Mouse (Mus musculus) forebrain, embryonic 11.5 days (tissue): Measurements from ENCODE around the gene Trib2. TPM values are rescaled to one million over a fixed set of nuclear protein-coding genes. Genes with fewer than 3 reads are reported as not detected.

ENCODE experiments used
- ATAC-seq: fragments of 200-750 bp; cut with Nextera tagmentation; replicated peaks from 2 replicates; pipeline ENCODE4 v1.8.0; 2017; ENCODE audit warnings: moderate TSS enrichment; ENCODE audit not compliant: low FRiP score
- DNase-seq: peaks from one replicate; pipeline ENCODE4 v3.0.0-alpha.2; 2017; ENCODE audit warnings: low spot score
- H3K27ac ChIP-seq: fragments of 300-500 bp; sonication (generic); 2 replicates; pipeline ENCODE4 v1.5.1; 2014; ENCODE audit warnings: low read depth, low read length
- H3K27me3 ChIP-seq: fragments of 300-500 bp; sonication (generic); 2 replicates; pipeline ENCODE4 v1.6.1; 2014; ENCODE audit warnings: mild to moderate bottlenecking, low read length, mixed read lengths; ENCODE audit not compliant: control insufficient read depth, insufficient read depth
- H3K36me3 ChIP-seq: fragments of 300-500 bp; sonication (generic); 2 replicates; pipeline ENCODE4 v1.6.1; 2014; ENCODE audit warnings: mild to moderate bottlenecking, low read length, moderate library complexity, mixed read lengths; ENCODE audit not compliant: control insufficient read depth, insufficient read depth
- H3K4me1 ChIP-seq: fragments of 300-500 bp; sonication (generic); replicated peaks from 2 replicates; pipeline ENCODE4 v1.6.1; 2014; ENCODE audit warnings: low read length, mixed read lengths; ENCODE audit not compliant: control insufficient read depth, insufficient read depth
- H3K4me2 ChIP-seq: fragments of 300-500 bp; sonication (generic); 2 replicates; pipeline ENCODE4 v1.6.1; 2014; ENCODE audit warnings: low read depth, mild to moderate bottlenecking, low read length, moderate library complexity, mixed read lengths; ENCODE audit not compliant: severe bottlenecking
- H3K4me3 ChIP-seq: fragments of 300-500 bp; sonication (generic); 2 replicates; pipeline ENCODE4 v1.5.1; 2014; ENCODE audit warnings: low read depth, low read length
- H3K9ac ChIP-seq: fragments of 300-500 bp; sonication (generic); 2 replicates; pipeline ENCODE4 v1.6.1; 2014; ENCODE audit warnings: low read length
- H3K9me3 ChIP-seq: fragments of 300-500 bp; sonication (generic); 2 replicates; pipeline ENCODE4 v1.6.1; 2016; ENCODE audit warnings: low read length, mixed read lengths; ENCODE audit not compliant: control insufficient read depth
- WGBS: fragments of 180-500 bp; shearing (Covaris S2); extraction: QIAGEN DNeasy Blood & Tissue Kit; methylation state at CpG from one replicate; pipeline ENCODE4 v1.1.7; 2014; 5-methylcytosine and 5-hydroxymethylcytosine counted together
- polyA plus RNA-seq: library from polyadenylated mRNA; unstranded; fragments of >200 nt; fragmentation: Nextera tagmentation; extraction: Ambion mirVana; gene quantifications from 2 replicates; pipeline ENCODE4 v1.2.1, GENCODE M21; 2014

The Trib2 gene
- polyA plus RNA-seq, 1 experiment from 2014 or later, result 57.4 TPM

DNA sequence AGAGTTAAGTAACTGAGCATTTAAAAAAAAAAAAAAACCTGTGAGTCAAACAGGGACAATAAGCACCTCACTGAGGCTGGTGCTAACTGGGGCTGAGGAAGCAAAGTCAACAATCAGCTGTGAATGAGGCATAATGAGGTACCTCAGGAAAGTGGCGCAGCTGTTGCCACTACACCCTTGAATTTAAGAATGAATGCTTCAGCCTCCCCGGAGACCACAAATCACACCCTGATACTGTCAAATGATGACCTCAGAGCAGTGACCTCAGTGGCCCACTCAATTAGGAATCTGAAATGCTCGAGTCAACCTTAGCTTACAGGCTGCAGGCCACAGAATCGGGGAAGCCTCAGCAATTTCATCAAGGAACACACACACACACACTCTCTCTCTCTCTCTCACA, 5.0 kb downstream of the Trib2 start:
- whole genome bisulfite sequencing, result 17% methylated on average over 4 of the region's 4 CpGs
- Histone ChIP-seq H3K9me3 (no peaks in the 10 kb centered on the region), H3K36me3 (no peaks in the 10 kb centered on the region; the same call in 1 of the 2 replicates), H3K4me3 (peak overlapping the region; percentile 12; the same call in 1 of the 2 replicates), H3K27me3 (no peaks in the 10 kb centered on the region), H3K4me1 (peaks cover 14% of the 10 kb centered on the region), H3K4me2 (peak overlapping the region; percentile 34), H3K27ac (no peak overlapping the region), H3K9ac (no peak overlapping the region; the same call in 1 of the 2 replicates)
- DNase-seq (peak; percentile 59), ATAC-seq (0 out of 2 replicates have a peak, but pooled peaks have one; percentile 4)

DNA sequence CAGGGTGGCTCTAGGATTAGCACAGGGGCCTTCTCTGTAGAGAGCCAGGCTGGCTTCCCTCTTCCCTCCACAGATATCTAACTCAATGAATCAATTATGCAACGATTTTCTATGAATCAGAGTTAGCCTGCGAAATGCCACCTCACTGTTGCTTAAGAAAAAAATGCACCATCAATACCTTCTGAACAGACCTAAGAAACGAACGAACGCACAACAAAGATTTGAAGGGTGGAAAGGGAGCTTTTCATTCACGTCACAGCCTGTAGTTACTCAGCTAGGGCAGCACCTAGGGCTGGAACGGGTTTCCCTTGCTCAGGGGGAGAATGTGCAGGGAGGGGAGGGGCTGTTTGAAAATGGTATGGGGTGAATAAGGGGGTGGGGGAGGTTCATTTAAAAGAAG, 5.8 kb downstream of the Trib2 start:
- no peak for ATAC-seq
- Histone ChIP-seq H3K4me1 (peaks cover 14% of the 10 kb centered on the region), H3K9ac (peak overlapping the region; percentile 35), H3K9me3 (no peaks in the 10 kb centered on the region), H3K4me3 (no peak overlapping the region; the same call in 1 of the 2 replicates), H3K27ac (no peak overlapping the region), H3K4me2 (peak overlapping the region; percentile 34; the same call in 1 of the 2 replicates), H3K27me3 (no peaks in the 10 kb centered on the region), H3K36me3 (peaks cover 2% of the 10 kb centered on the region)
- WGBS, result 17% methylated on average over 7 of the region's 7 CpGs
- no peak for DNase-seq

DNA sequence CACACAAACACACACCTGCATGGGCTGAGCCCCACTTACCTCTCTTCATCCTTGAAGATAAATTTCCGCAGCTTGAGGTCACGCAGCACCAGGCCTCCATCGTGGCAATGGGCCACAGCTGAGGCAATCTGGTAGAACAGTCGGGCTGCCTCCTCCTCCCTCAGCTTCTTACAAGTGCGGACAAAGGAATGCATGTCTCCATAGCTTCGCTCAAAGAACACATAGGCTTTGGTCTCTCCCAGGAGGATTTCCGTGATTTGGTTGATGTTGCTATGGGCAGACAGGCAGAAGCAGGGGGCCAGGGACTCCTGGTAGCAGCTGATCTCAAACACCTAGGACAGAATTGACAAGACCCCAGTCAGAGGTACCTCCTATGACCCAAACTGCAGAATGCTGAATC, 7.1 kb downstream of the Trib2 start:
- WGBS, result 74% methylated on average over 7 of the region's 7 CpGs
- Histone ChIP-seq H3K4me3 (no peak overlapping the region), H3K27me3 (no peaks in the 10 kb centered on the region), H3K4me1 (peaks cover 14% of the 10 kb centered on the region), H3K27ac (no peak overlapping the region), H3K36me3 (peaks cover 2% of the 10 kb centered on the region), H3K9ac (no peak overlapping the region), H3K4me2 (no peak overlapping the region), H3K9me3 (no peaks in the 10 kb centered on the region)
- ATAC-seq (no peak), DNase-seq (no peak)

DNA sequence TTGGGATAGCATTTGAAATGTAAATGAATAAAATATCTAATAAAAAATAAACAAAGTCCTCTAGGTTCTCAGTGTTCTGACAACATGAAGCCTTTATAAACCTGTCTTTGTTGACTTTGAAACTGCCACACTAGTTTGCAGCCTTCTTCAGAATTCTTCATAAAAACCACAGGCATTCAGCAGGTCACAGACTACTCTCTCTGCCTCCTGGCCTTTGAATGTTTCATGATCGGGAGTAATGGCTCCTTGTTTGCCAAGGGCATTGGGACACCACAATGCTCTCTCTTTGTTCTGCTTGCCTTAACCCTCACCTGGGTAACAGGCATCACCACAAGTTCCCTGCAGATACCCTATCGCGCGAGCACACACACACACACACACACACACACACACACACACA, 7.5 kb downstream of the Trib2 start:
- Histone ChIP-seq H3K4me3 (no peak overlapping the region), H3K9ac (no peak overlapping the region), H3K27ac (no peak overlapping the region), H3K4me1 (peaks cover 14% of the 10 kb centered on the region), H3K4me2 (no peak overlapping the region), H3K27me3 (no peaks in the 10 kb centered on the region), H3K9me3 (no peaks in the 10 kb centered on the region), H3K36me3 (peaks cover 2% of the 10 kb centered on the region)
- 92% methylated on average over 4 of the region's 4 CpGs for WGBS
- no peak for ATAC-seq
- DNase-seq, result no peak

DNA sequence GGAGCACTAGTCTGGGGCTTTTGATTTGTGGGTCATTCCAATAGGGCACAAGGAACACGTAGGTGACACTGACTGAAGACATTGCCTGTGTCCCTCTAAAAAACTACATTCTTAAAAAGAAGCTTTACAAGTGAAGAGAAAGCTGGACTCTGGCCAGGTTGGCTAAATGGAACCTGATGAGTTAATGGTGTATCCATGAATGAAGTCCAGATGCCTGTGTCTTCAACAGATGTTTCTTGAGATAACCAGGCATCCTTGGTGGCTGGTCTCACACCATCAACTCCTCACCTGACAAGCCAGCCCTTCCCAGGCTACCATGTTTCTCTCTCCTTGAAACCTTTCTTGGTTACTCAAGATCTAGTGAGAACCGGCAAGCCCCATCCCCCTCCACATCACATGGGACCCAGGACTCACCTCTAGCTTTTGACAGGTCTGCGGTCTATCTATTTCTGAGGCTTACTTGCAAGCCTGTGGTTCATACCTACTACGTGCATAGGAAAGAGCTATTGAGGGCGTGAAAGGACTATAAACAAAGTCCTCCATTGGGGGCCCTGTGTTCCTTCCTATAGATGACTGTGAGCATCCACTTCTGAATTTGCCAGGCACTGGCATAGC, 8.4 kb downstream of the Trib2 start:
- DNase-seq, result no peak
- ATAC-seq, result no peak
- H3K4me3 ChIP-seq, result no peak overlapping the region
- H3K27me3 ChIP-seq, result no peaks in the 10 kb centered on the region
- H3K9me3 ChIP-seq, result no peaks in the 10 kb centered on the region
- H3K4me1 ChIP-seq, result peaks cover 14% of the 10 kb centered on the region
- peaks cover 2% of the 10 kb centered on the region for H3K36me3 ChIP-seq
- no peak overlapping the region for H3K27ac ChIP-seq
- WGBS, result 93% methylated on average over 5 of the region's 5 CpGs
- H3K4me2 ChIP-seq, result no peak overlapping the region
- no peak overlapping the region for H3K9ac ChIP-seq

DNA sequence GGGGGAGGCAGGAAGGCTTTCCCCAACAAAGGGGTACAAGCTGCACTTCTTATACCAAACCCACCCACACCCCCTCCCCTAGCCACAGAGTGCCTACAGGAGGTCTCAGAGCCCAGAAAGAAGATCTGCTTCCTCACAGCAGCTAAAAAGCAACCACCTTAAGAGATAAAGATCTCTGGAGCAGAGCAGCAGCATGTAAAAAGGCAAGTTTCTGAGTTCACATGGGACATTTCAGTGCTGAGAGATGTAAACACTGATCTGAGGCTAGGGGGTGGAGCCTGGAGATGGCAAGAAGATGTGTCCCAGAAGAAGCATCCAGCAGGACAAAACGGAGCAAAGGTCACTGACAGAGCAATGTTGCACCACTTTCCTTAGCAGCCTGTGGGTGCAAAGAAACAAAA, 11.8 kb downstream of the Trib2 start:
- no peaks in the 10 kb centered on the region for H3K9me3 ChIP-seq
- ATAC-seq (no peak), DNase-seq (no peak)
- WGBS, result 50% methylated on average over 1 of the region's 1 CpGs
- H3K36me3 ChIP-seq, result peaks cover 2% of the 10 kb centered on the region
- H3K4me2 ChIP-seq, result no peak overlapping the region
- H3K9ac ChIP-seq, result no peak overlapping the region
- H3K27me3 ChIP-seq, result no peaks in the 10 kb centered on the region
- H3K27ac ChIP-seq, result no peak overlapping the region
- no peak overlapping the region for H3K4me3 ChIP-seq
- peaks cover 5% of the 10 kb centered on the region; the same call in 1 of the 2 replicates for H3K4me1 ChIP-seq

DNA sequence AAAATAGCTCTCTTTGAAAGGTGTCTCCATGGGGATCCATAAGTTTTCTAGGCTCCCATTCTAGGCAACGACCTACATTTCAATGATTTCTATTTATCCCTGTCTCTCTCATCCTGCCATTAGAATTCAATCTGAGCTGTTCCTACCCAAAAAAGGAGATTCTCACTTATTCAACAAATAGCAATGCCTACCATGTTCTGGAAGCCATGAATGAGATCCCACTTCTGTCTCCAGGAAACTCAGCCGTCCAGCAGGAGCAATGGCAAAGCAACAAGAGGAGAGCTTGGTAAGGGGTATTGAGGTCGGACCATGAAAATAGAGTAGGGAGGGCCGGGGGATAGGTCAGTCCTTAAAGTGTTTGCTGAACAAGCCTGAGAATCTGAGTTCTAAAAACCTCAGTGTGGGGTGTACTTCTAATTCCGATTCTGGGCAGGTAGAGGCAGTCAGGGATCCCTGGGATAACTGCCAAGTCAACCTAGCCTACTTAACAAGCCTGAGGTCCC, 12.7 kb downstream of the Trib2 start:
- no peaks in the 10 kb centered on the region for H3K9me3 ChIP-seq
- H3K4me2 ChIP-seq, result no peak overlapping the region
- no peaks in the 10 kb centered on the region for H3K27me3 ChIP-seq
- no peak overlapping the region for H3K27ac ChIP-seq
- H3K9ac ChIP-seq, result no peak overlapping the region
- WGBS, result 85% methylated on average over 5 of the region's 5 CpGs
- no peak for ATAC-seq
- H3K36me3 ChIP-seq, result peaks cover 2% of the 10 kb centered on the region
- DNase-seq, result no peak
- no peak overlapping the region for H3K4me3 ChIP-seq
- H3K4me1 ChIP-seq, result peaks cover 5% of the 10 kb centered on the region; the same call in 1 of the 2 replicates

DNA sequence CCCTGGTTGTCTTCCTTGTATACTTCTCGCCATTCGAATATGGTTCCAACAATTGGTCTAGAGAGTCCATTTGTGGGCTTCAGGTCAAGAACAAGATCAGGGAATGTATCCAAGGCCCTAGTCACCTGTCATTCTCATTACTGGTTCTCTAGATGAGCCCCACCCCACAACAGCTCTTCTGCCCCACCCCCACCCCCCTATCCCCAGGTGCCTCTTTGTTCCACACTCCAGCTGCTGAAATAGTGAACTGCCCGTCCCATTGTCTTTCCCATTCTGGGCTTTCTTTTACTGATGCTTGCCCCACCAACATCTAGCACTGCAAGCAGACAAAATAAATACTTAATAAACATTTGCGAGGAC, 15.2 kb downstream of the Trib2 start:
- ATAC-seq, result no peak
- Histone ChIP-seq H3K27ac (no peak overlapping the region), H3K36me3 (peaks cover 2% of the 10 kb centered on the region), H3K4me3 (no peak overlapping the region), H3K4me2 (no peak overlapping the region), H3K9ac (no peak overlapping the region), H3K27me3 (no peaks in the 10 kb centered on the region), H3K4me1 (peaks cover 5% of the 10 kb centered on the region; the same call in 1 of the 2 replicates), H3K9me3 (no peaks in the 10 kb centered on the region)
- no peak for DNase-seq
- 86% methylated on average over 4 of the region's 4 CpGs for WGBS
